Mouse (Mus musculus): Measurements from ENCODE around the gene Zc3h12d.

Gene Zc3h12d

DNA sequence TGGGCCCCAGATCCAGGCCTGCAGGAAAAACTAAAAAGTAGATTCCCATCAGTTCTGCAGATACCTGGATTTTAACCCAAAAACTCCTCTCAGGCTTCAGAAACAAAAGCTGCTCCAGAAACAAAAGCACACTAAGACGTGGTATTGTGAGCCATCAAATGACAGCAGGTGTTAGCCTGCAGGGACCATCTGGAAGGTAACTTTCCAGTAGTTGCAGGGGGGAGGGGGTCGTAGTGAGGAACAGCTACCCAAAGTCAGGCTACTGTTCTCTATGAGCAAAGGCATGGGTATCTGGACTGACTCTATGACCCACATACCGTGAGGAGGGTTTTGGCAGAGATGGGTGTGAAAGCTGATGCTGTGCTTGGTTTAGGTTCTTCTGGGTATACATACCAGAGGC is 8.5 kb downstream of the Zc3h12d start:
- Histone ChIP-seq H3K4me1 (replicated peaks; ENCODE audit: low read depth, low read length) (peaks cover 23% of the 10 kb centered on the region), H3K9me3 (ENCODE audit: low read length) (no peaks in the 10 kb centered on the region), H3K4me3 (replicated peaks; ENCODE audit: low read length) (no peak overlapping the region), H3K36me3 (ENCODE audit: insufficient read depth, low read length) (no peaks in the 10 kb centered on the region), H3K27me3 (ENCODE audit: insufficient read depth, low read length) (peaks cover 44% of the 10 kb centered on the region)
- no peak for TF ChIP-seq NANOG (IDR thresholded peaks at IDR 0.05; ENCODE audit: borderline replicate concordance, low read length)
- TF ChIP-seq CTCF (conservative IDR thresholded peaks at IDR 0.05; ENCODE audit: low read length), result no peak
- no peak for TF ChIP-seq POU5F1 (IDR thresholded peaks at IDR 0.05; ENCODE audit: borderline replicate concordance, low read length)

DNA sequence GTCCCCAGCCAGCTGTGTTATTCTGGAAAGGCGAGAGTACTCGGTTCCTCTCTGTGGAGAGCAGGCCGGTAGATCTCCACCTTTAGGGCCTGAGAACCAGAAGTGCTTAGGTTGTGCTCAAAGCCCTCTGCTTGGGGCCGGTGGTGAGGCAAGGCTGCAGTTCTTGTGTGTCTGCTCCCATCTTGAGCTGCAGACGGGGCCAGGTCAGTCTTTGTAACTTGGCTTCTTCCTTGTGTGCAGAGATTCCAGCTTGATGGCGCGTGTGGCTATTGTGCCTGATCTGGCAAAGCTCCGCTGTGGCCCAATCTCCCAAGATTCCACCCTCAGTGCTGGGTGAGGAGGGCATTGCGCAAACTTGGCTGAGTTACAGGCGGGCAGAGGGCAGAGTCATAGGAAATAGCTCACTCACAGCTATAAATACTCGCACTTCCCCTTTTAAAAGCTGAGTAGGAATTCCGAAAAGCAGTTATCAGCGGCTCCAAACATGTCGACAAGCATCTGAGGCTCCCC is 9.4 kb downstream of the Zc3h12d start:
- TF ChIP-seq CTCF (conservative IDR thresholded peaks at IDR 0.05; ENCODE audit: low read length), result no peak
- TF ChIP-seq POU5F1 (IDR thresholded peaks at IDR 0.05; ENCODE audit: borderline replicate concordance, low read length), result no peak
- no peak for TF ChIP-seq NANOG (IDR thresholded peaks at IDR 0.05; ENCODE audit: borderline replicate concordance, low read length)
- Histone ChIP-seq H3K4me1 (replicated peaks; ENCODE audit: low read depth, low read length) (peaks cover 23% of the 10 kb centered on the region), H3K27me3 (ENCODE audit: insufficient read depth, low read length) (peaks cover 46% of the 10 kb centered on the region), H3K4me3 (replicated peaks; ENCODE audit: low read length) (peak overlapping the region; percentile 62), H3K9me3 (ENCODE audit: low read length) (no peaks in the 10 kb centered on the region), H3K36me3 (ENCODE audit: insufficient read depth, low read length) (no peaks in the 10 kb centered on the region)

DNA sequence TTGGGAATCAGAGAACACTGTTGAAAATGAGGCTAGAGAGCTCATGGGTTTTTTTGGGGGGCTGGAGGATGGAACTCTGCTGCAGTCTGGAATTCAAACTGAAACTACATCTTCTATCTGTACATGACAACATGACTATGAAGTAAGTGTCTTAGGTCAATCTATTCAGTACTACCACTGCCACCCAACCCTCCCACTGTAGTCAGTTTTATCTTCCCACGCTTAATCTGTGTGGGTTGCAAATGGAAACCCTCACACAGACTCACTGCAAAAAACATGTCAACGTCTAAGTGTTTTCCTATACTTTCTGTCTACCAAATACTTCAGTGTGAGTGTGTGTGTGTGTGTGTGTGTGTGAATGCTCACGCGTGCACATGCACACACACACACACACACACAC is 10.9 kb downstream of the Zc3h12d start:
- Histone ChIP-seq H3K9me3 (ENCODE audit: low read length) (no peaks in the 10 kb centered on the region), H3K36me3 (ENCODE audit: insufficient read depth, low read length) (no peaks in the 10 kb centered on the region), H3K27me3 (ENCODE audit: insufficient read depth, low read length) (peaks cover 46% of the 10 kb centered on the region), H3K4me3 (replicated peaks; ENCODE audit: low read length) (no peak overlapping the region), H3K4me1 (replicated peaks; ENCODE audit: low read depth, low read length) (peaks cover 23% of the 10 kb centered on the region)
- TF ChIP-seq NANOG (IDR thresholded peaks at IDR 0.05; ENCODE audit: borderline replicate concordance, low read length) (no peak), POU5F1 (IDR thresholded peaks at IDR 0.05; ENCODE audit: borderline replicate concordance, low read length) (no peak), CTCF (conservative IDR thresholded peaks at IDR 0.05; ENCODE audit: low read length) (no peak)

DNA sequence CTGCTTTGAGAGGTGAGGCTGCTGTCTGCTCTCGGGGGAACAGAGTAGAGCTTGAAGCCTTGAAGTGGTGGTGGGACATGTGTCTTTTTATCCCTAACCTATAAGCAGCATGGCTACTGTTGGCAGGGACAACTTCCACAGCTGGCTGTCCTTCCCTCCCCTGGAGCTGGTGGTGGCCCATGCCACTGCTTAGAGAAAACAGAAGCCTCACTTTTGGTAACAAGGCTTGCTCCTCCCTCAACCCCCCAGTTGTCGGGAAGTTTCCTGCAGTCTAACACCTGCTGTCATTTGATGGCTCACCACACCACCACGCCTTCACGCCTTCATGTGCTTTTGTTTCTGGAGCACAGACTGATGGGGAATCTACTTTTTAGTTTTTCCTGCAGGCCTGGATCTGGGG is 11.9 kb downstream of the Zc3h12d start:
- peaks cover 23% of the 10 kb centered on the region for H3K4me1 ChIP-seq (replicated peaks; ENCODE audit: low read depth, low read length)
- H3K9me3 ChIP-seq (ENCODE audit: low read length), result no peaks in the 10 kb centered on the region
- no peak overlapping the region for H3K4me3 ChIP-seq (replicated peaks; ENCODE audit: low read length)
- no peaks in the 10 kb centered on the region for H3K36me3 ChIP-seq (ENCODE audit: insufficient read depth, low read length)
- H3K27me3 ChIP-seq (ENCODE audit: insufficient read depth, low read length), result peaks cover 46% of the 10 kb centered on the region
- TF ChIP-seq CTCF (conservative IDR thresholded peaks at IDR 0.05; ENCODE audit: low read length), result no peak
- no peak for TF ChIP-seq NANOG (IDR thresholded peaks at IDR 0.05; ENCODE audit: borderline replicate concordance, low read length)
- TF ChIP-seq POU5F1 (IDR thresholded peaks at IDR 0.05; ENCODE audit: borderline replicate concordance, low read length), result no peak

DNA sequence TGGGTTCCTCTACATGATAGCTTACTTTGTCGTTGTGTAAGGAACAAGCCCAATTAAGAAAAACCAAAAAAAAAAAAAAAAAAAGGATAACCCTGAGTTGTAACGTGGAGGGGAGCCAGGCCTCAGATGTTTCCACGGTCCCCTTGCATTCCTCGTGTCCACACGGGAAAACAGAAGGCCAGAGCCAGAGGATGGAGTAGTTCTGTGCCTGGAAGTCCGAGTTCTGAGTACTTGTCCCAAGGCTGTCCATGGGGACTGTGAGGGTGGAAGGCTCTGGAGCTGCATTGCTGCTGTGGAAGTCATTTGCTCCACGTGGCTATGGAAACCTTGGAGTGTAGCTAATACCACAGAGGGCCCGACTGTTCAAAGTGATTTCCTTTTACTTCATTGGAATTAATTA is 12.9 kb downstream of the Zc3h12d start:
- TF ChIP-seq CTCF (conservative IDR thresholded peaks at IDR 0.05; ENCODE audit: low read length) (no peak), POU5F1 (IDR thresholded peaks at IDR 0.05; ENCODE audit: borderline replicate concordance, low read length) (no peak), NANOG (IDR thresholded peaks at IDR 0.05; ENCODE audit: borderline replicate concordance, low read length) (no peak)
- H3K36me3 ChIP-seq (ENCODE audit: insufficient read depth, low read length), result no peaks in the 10 kb centered on the region

DNA sequence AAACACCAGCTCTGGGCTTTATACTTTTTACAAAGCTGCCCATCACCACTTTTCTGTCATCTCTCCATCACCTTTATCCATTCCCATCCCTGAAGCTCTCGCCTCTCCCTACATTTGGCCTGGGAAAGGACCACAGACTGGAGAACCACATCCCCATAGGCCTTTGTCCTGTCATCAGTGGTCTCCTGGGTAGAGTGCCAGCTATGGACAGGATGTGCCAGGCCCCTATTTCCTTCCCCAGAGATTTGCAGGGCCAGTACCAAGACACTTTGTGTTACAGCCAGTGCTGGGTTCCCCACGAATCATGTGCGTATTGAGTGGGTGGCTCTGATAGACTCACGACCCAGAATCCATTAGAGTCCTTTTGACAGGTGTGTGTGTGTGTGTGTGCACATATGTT is 13.7 kb downstream of the Zc3h12d start:
- Histone ChIP-seq H3K4me1 (replicated peaks; ENCODE audit: low read depth, low read length) (peaks cover 12% of the 10 kb centered on the region), H3K27me3 (ENCODE audit: insufficient read depth, low read length) (peaks cover 37% of the 10 kb centered on the region), H3K9me3 (ENCODE audit: low read length) (no peaks in the 10 kb centered on the region), H3K36me3 (ENCODE audit: insufficient read depth, low read length) (no peaks in the 10 kb centered on the region), H3K4me3 (replicated peaks; ENCODE audit: low read length) (no peak overlapping the region)
- TF ChIP-seq NANOG (IDR thresholded peaks at IDR 0.05; ENCODE audit: borderline replicate concordance, low read length) (no peak), CTCF (conservative IDR thresholded peaks at IDR 0.05; ENCODE audit: low read length) (no peak), POU5F1 (IDR thresholded peaks at IDR 0.05; ENCODE audit: borderline replicate concordance, low read length) (no peak)

More for the DNA sequence above, 12.9 kb downstream of the Zc3h12d start:
- H3K4me3 ChIP-seq (replicated peaks; ENCODE audit: low read length), result no peak overlapping the region
- peaks cover 41% of the 10 kb centered on the region for H3K27me3 ChIP-seq (ENCODE audit: insufficient read depth, low read length)
- peaks cover 17% of the 10 kb centered on the region for H3K4me1 ChIP-seq (replicated peaks; ENCODE audit: low read depth, low read length)
- H3K9me3 ChIP-seq (ENCODE audit: low read length), result no peaks in the 10 kb centered on the region

DNA sequence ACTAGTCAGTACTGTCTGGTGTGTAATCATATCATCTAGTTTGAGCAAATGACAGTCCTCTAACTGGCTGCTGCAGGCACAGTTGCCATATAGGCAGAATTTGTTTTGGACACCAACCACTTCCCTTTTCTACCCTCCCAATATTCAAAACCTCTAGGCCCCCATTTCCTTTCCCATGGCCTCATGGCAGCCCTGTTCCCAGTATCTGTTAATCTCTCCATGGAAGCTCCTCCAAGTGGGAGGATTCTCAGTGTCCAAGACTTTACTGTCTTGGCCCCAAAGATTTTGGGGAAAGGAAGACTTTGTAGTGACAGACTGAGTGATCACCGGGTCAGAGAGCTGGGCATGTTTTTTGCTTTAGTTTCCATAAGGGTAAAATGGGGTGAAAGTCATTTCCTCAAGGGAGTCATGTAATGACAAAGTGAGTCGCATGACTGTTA is 14.9 kb downstream of the Zc3h12d start:
- Histone ChIP-seq H3K36me3 (ENCODE audit: insufficient read depth, low read length) (no peaks in the 10 kb centered on the region), H3K9me3 (ENCODE audit: low read length) (no peaks in the 10 kb centered on the region), H3K27me3 (ENCODE audit: insufficient read depth, low read length) (peaks cover 26% of the 10 kb centered on the region), H3K4me1 (replicated peaks; ENCODE audit: low read depth, low read length) (peaks cover 2% of the 10 kb centered on the region; the same call in 1 of the 2 replicates), H3K4me3 (replicated peaks; ENCODE audit: low read length) (no peak overlapping the region)
- TF ChIP-seq NANOG (IDR thresholded peaks at IDR 0.05; ENCODE audit: borderline replicate concordance, low read length) (no peak), POU5F1 (IDR thresholded peaks at IDR 0.05; ENCODE audit: borderline replicate concordance, low read length) (no peak), CTCF (conservative IDR thresholded peaks at IDR 0.05; ENCODE audit: low read length) (no peak)

DNA sequence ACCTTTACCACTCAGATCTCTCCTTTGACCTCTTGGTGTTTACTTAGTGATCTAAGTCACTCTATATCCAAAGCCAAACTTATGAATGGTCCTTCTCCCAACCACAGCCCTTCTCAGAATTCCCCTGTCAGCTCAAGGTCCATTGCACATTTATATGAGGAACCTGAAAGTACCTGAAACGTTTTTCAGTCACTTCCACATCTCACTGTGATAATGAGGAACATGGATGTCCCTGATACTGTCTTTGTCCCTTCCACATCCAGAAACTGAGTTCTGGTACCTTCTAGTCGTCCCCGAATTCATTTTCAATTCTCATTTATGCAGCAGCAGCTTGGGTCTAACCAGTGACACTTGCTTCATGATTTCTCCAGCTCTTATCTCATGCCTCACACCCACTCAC is 19.6 kb downstream of the Zc3h12d start:
- no peak for TF ChIP-seq NANOG (IDR thresholded peaks at IDR 0.05; ENCODE audit: borderline replicate concordance, low read length)
- TF ChIP-seq CTCF (conservative IDR thresholded peaks at IDR 0.05; ENCODE audit: low read length), result no peak
- no peak for TF ChIP-seq POU5F1 (IDR thresholded peaks at IDR 0.05; ENCODE audit: borderline replicate concordance, low read length)
- no peaks in the 10 kb centered on the region for H3K9me3 ChIP-seq (ENCODE audit: low read length)
- no peak overlapping the region for H3K4me3 ChIP-seq (replicated peaks; ENCODE audit: low read length)
- no peaks in the 10 kb centered on the region for H3K36me3 ChIP-seq (ENCODE audit: insufficient read depth, low read length)
- peaks cover 2% of the 10 kb centered on the region; the same call in 1 of the 2 replicates for H3K27me3 ChIP-seq (ENCODE audit: insufficient read depth, low read length)
- no peaks in the 10 kb centered on the region for H3K4me1 ChIP-seq (replicated peaks; ENCODE audit: low read depth, low read length)

DNA sequence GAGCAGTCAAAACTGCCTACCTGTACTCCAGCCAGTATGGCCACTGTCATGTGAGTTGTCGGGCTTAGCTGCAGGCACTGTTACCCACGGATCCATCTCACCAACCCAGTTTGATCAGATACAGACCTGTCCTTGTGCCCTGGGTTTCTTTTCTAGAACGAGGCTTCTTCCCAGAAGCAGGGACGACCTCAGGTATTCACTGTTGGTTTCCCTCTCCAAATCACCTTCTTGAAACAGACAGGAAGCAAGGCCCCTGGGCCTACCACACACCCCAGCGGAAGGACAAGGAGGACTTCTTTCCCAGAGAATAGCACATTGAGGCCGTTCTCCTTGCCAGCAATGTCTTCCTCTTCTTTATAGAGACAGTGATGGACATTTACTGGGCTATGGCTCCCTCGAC is 28.2 kb downstream of the Zc3h12d start:
- H3K9me3 ChIP-seq (ENCODE audit: low read length), result 0 out of 2 replicates have a peak, but pooled peaks cover 4% of the 10 kb centered on the region
- H3K4me3 ChIP-seq (replicated peaks; ENCODE audit: low read length), result no peak overlapping the region
- H3K27me3 ChIP-seq (ENCODE audit: insufficient read depth, low read length), result no peaks in the 10 kb centered on the region
- peaks cover 8% of the 10 kb centered on the region; the same call in 1 of the 2 replicates for H3K4me1 ChIP-seq (replicated peaks; ENCODE audit: low read depth, low read length)
- no peaks in the 10 kb centered on the region for H3K36me3 ChIP-seq (ENCODE audit: insufficient read depth, low read length)
- TF ChIP-seq POU5F1 (IDR thresholded peaks at IDR 0.05; ENCODE audit: borderline replicate concordance, low read length), result no peak
- TF ChIP-seq NANOG (IDR thresholded peaks at IDR 0.05; ENCODE audit: borderline replicate concordance, low read length), result no peak
- TF ChIP-seq CTCF (conservative IDR thresholded peaks at IDR 0.05; ENCODE audit: low read length), result no peak
